Mouse (Mus musculus): ENCODE measurements around the gene Mchr1.

- TF ChIP-seq CTCF (IDR thresholded peaks at IDR 0.05; ENCODE audit: borderline replicate concordance, control insufficient read depth, extremely low read depth, insufficient read depth, low read length, poor library complexity): no peak
- TF ChIP-seq POLR2A (IDR thresholded peaks at IDR 0.05; ENCODE audit: control insufficient read depth, extremely low read depth, insufficient read depth, low read length, poor library complexity): no peak
Observed at GRCm38 (mm10) chr15:81252626-81253174, 17.4 kb downstream of the Mchr1 start.

All from thymus, adult 2 months (tissue).